Mouse (Mus musculus): ENCODE data around the gene Adh6a.
"Not testable (repeated sequence)": the region's sequence is repeated elsewhere in the genome, so short reads cannot be mapped to it uniquely, and the experiment has no call there.

The Adh6a gene

GRCm38 (mm10) chr3:138333910-138334309 is 20.8 kb downstream of the Adh6a start:
- DNase-seq = no peak

- no peak for DNase-seq
These were observed 21.2 kb downstream of the Adh6a start for GRCm38 (mm10) chr3:138334320-138334719.

DNA sequence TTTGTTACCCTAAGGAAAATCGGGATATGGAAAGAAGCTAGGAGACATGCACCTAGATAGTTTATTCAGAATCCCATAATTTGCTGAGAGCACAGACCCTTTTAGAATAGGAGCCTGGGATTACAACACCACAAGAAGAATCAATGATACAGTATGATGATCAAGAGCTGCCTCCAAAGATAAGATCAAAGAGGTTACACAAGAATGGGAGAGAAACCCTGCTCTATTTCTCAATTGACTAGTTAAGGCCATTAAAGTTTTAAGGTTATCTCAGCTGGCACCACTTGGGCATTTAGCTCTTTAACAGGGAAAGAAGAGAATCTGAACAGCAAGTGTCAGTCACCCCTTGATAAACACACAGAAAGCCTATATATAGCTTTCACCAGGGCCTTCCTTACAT is 22.5 kb downstream of the Adh6a start:
- DNase-seq = no peak

DNA sequence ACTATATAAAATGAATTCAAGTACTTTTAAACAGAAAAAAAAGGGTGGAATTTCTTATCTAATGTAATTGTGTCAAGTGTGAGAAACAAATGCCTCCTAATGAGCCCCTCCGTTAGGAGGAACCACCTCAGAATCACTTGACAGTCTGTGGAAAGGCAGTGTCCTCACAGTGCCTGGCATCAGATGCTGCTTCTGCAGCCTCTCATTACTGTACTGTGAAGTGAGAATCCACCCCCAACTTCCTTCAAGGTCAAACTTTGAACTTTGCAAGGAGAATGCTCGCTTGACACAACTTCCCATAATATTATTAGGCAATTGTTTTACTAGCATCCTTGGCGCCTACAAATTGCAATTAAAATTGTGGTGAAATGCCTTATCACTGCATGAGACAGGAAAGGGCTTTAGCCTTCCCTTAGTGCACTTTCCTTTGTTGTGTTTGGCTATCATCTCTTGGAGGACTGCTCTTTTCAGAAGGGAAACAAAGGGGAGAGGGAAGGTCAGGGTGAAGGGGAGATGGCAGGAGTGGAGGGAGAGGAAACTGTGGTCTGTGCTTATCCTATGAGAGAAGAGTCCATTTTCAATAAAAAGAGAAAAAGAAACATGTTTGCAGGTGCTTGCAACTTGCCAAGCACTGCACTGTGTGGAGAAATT is 23.1 kb downstream of the Adh6a start:
- no peak for DNase-seq

- DNase-seq = no peak
These were observed 28.4 kb downstream of the Adh6a start, which contains the start of gene Adh6b for GRCm38 (mm10) chr3:138341471-138341870. Gene Adh6b (plus strand): TSS chr3:138341775.

DNA sequence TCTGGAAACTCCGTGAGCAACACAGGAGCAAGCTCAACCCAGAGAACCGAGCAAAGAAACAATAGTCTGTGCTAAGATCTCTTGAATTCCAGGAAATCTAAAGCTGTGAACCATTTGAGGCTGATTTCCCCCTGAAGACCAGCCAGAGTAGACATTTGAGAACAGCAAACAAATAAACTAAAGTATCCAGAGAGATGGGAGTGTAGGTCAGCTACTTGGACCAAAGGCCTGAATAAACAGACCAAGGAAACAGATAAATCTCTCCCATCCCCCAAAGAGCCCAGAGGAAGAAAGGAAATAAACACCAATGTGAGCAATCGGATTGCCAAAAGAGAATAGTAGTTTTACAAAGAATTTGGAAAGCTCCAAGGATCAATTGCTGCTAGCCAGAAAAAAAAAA is 34.0 kb downstream of the Adh6a start:
- no peak for DNase-seq

GRCm38 (mm10) chr3:138352012-138352809 is 39.1 kb downstream of the Adh6a start:
- no peak for DNase-seq

DNA sequence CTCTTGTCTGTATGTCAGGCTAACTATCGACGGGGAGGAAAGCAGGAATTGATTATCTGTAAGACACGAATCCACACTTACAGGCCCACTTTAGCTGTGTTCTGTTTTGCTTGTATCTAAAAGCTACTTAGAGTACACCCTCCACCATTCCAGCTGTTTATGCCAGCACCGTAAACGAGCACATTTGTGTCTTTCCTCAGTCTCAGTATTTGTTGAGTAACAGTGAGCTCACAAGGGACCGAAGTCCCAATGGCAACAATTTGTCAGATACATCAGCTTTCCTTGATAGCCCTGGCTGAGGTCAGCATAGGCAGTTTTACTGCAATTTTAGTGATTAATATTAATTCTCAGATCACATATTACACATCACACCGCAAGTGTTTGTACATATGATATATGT is 45.8 kb downstream of the Adh6a start:
- no peak for DNase-seq

DNA sequence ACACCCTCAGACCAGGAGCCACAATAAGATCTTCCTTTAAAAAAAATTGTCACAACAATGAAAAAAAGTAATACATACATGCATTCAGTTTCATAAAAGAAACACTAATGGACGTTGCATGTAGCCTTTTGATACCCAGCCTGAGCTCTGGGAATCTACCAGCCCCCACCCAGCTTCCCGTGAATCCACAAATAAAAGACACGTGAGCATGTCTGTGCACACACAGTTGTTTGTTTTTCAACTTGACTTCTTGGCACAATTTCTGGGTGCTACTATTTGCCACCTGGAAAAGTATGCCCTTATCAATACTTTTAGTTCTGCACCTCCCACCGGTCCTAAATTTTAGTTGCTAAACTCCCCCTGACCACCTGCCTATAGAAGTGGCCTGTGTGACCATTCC is 47.6 kb downstream of the Adh6a start:
- DNase-seq = no peak

DNA sequence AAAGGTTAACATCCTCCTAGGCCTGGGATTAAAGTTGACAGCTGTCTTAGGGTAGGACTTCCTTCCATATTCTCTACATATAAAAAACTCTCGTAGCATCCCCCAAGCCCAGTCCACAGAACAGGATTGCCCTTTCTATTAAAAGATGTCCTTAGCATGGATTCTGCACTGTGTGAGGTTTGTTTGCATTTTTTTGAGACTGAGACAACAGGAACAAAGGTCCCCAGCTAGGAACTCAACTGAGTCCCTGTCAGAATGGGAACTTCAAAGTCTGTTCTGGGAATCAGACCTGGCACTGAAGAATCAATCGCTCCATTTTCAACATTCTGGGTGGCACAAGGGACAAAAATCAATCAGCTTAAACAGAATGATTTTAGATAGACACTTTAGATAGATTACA is 49.8 kb downstream of the Adh6a start:
- DNase-seq = no peak

DNA sequence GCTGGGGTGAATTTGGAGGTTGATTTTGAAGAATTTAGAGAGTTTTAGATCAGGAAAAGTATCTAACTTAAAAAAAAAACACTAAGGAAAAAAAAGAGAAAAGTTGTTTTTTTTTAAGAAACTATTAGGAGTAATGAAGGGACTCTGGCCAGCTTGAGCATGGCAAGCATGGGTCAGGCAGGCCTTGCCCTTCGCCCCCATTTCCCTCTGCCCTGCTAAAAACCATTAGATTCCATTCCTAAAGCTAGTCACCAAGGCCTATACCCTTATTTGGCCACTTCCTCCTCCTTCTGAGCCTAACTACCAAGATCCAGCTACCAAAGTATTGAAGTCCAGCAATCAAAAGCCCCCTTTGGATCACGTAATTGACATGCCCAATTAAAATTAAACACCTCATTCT is 53.1 kb downstream of the Adh6a start:
- no peak for DNase-seq

- DNase-seq = no peak
These were observed 56.5 kb downstream of the Adh6a start for GRCm38 (mm10) chr3:138369546-138369945.

GRCm38 (mm10) chr3:138370289-138370688 is 57.2 kb downstream of the Adh6a start:
- DNase-seq = not testable (repeated sequence)

DNA sequence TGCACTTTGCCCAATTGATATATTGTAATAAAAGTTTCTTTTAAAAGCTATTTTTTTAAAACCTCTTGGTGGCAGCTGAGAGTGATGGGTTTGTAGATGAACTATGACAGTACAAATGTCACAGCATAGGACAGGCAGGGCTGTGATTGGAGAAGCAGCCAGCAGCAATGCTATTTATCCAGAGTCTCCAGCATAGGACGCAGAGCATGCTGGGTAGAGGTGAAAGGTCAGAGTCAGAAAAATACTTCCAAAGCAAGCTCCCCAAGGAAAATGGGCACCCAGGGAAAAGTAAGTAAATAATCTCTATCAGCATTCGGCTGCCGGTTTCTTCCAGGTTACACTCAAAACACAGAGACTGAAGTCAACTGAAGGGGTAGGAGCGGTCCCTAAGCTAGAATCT is 60.8 kb downstream of the Adh6a start:
- no peak for DNase-seq

- DNase-seq = no peak
These were observed 62.1 kb downstream of the Adh6a start for GRCm38 (mm10) chr3:138375148-138375547.

Measured in cerebellum, postnatal 14 days (tissue).